Mouse (Mus musculus) stomach, postnatal 0 days (tissue): ENCODE data around the gene Astl.

Experiments
- CTCF ChIP-seq: IDR thresholded peaks from 2 replicates; pipeline ENCODE4 v1.5.1; 2016; ENCODE audit warnings: antibody characterized with exemption, low read depth, mild to moderate bottlenecking, moderate library complexity
- EP300 ChIP-seq: optimal IDR thresholded peaks from 2 replicates; pipeline ENCODE3; 2016; ENCODE audit warnings: antibody characterized with exemption

DNA sequence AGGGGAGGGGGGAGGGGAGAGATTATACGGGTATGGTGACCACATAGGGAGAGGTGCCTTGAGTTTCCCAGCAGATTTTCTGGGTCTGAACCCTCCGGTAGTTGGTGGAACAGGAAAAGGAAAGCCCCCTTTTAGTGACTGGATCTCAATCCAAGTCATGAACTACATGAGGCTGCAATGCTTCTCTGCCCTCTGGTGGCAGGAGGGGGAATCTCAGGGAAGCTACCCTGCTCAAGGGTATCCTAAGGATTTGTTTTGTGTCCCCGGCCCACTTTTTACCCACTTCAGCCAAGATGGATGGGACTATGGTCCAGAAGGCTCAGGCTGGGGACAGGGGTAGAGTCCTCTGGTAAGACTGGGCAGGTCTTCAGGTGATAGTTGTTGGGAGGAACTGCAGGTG lies 2.7 kb downstream of the Astl start:
- TF ChIP-seq CTCF (peak; percentile 91), EP300 (no peak)
